Mouse (Mus musculus): ENCODE measurements at regions not wholly inside any gene's neighbourhood (a gene's known extent, or its start where the extent isn't known, plus 50 kb on each side); places are given as distances from the start of the nearest gene placed in this dataset.

DNA sequence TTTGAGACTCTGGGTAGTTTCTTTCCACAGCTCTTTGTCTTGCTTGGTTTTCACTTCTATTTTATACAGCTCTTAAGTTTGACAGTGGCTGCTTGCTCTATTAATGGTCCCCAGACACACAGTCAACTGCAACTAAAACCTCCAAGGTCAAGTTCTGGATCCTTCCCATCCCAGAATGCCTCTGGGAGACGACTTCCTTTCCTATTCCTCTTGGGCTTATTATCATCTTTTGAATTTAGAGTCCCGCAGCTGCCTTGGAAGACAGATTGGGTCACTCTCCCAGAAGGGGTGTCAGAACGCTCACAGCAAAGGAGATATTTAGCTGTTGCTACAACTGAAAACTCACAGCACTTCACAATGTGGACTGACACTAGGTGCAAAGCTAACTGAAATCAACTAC lies 75.3 kb upstream of the Jade1 start:
- TF ChIP-seq CTCF (IDR thresholded peaks at IDR 0.05; ENCODE audit: control insufficient read depth, insufficient read depth, insufficient read length) (no peak), MYOG (IDR thresholded peaks at IDR 0.05; ENCODE audit: control insufficient read depth, extremely low read depth, insufficient read length) (no peak), MAX (IDR thresholded peaks at IDR 0.05) (no peak), USF1 (IDR thresholded peaks at IDR 0.05; ENCODE audit: low read depth) (no peak), FOSL1 (IDR thresholded peaks at IDR 0.05; ENCODE audit: insufficient read depth, low read length, poor library complexity, severe bottlenecking) (no peak), CEBPB (IDR thresholded peaks at IDR 0.05; ENCODE audit: low read depth) (no peak)

Measured in C2C12 (cell line).